Mouse (Mus musculus): ENCODE results near the gene Fbxo8. TPM values are rescaled to one million over a fixed set of nuclear protein-coding genes. Genes with fewer than 3 reads are reported as not detected.

The Fbxo8 gene
- polyA plus RNA-seq, 1 experiment from 2014 or later: 46.1 TPM

DNA sequence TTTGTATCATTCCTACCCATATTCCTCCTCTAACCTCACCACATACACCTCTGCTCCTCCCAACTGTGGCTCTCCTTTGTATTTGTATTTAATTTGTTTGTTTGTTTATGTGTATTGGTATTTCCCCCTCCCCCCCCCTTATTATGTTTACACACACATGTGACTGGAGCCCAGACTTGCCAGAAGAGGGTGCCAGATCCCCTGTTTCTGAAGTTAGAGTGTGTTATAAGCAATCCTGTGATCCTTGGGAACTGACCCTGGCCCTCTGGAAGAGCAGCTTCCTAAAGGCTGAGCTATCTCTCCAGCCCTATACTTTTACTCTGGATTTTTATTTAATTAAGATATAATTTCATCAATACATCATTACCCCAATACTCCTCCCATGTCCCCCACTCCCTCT, 32.0 kb downstream of the Fbxo8 start:
- DNase-seq (no peak), ATAC-seq (ENCODE audit: low FRiP score, low TSS enrichment) (no peak)
- H3K36me3 ChIP-seq (ENCODE audit: control insufficient read depth, insufficient read depth, low read length): no peaks in the 10 kb centered on the region
- H3K27ac ChIP-seq (replicated peaks; ENCODE audit: low read depth, low read length): no peak overlapping the region
- no peak overlapping the region for H3K4me2 ChIP-seq (ENCODE audit: low read length)
- no peak overlapping the region for H3K4me3 ChIP-seq (replicated peaks; ENCODE audit: low read depth, low read length)
- no peak overlapping the region for H3K9ac ChIP-seq (replicated peaks; ENCODE audit: low read length)
- H3K27me3 ChIP-seq (ENCODE audit: control insufficient read depth, insufficient read depth, low read length): no peaks in the 10 kb centered on the region
- no peaks in the 10 kb centered on the region for H3K4me1 ChIP-seq (ENCODE audit: control insufficient read depth, insufficient read depth, low read length)
- no peaks in the 10 kb centered on the region for H3K9me3 ChIP-seq (ENCODE audit: control insufficient read depth, low read length)

DNA sequence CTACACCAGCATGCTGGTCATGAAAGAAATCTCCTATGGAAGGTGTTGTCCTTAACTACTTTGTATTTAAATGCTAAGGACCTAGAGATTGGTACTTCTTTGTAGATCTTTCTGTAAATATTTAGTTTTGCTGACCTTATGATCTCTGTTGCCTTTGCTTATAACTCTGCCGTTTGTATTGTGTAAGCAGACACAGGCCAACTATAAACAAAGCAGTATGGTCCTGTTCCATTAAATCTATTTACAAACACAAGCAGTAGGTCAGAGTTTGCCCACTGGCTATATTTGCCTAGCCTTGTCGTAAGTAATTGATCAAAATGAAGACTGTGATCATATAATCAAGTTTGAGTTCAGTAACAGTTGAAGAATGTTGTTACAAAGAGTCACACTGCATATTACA, 38.1 kb downstream of the Fbxo8 start:
- H3K27ac ChIP-seq (replicated peaks; ENCODE audit: low read depth, low read length): no peak overlapping the region
- DNase-seq (no peak), ATAC-seq (ENCODE audit: low FRiP score, low TSS enrichment) (no peak)
- H3K4me1 ChIP-seq (ENCODE audit: control insufficient read depth, insufficient read depth, low read length): no peaks in the 10 kb centered on the region
- H3K4me2 ChIP-seq (ENCODE audit: low read length): no peak overlapping the region
- WGBS: 88% methylated on average over 2 of the region's 2 CpGs
- peaks cover 14% of the 10 kb centered on the region for H3K36me3 ChIP-seq (ENCODE audit: control insufficient read depth, insufficient read depth, low read length)
- H3K4me3 ChIP-seq (replicated peaks; ENCODE audit: low read depth, low read length): no peak overlapping the region
- H3K9me3 ChIP-seq (ENCODE audit: control insufficient read depth, low read length): no peaks in the 10 kb centered on the region
- no peaks in the 10 kb centered on the region for H3K27me3 ChIP-seq (ENCODE audit: control insufficient read depth, insufficient read depth, low read length)
- no peak overlapping the region for H3K9ac ChIP-seq (replicated peaks; ENCODE audit: low read length)

DNA sequence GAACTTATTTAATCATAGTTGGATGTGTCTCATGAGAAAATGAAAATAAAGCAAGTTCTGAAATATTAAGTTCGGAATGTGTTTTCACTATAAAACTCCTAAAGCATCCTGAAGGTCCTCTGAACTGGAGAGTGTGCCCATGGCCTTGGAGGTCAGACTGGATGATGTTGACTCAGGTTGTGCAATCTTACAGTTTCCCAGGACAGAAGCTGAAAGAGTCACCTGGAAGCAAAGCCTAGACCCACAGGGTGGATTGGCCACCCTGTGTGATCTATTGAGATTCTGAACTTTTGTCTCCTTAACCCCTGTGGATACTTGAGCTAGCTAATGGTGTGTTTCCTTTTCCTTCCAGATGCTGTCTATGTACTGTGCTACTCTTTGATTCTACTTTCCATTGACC, 40.2 kb downstream of the Fbxo8 start:
- Histone ChIP-seq H3K4me2 (ENCODE audit: low read length) (no peak overlapping the region), H3K4me3 (replicated peaks; ENCODE audit: low read depth, low read length) (no peak overlapping the region), H3K27ac (replicated peaks; ENCODE audit: low read depth, low read length) (no peak overlapping the region), H3K9ac (replicated peaks; ENCODE audit: low read length) (no peak overlapping the region), H3K27me3 (ENCODE audit: control insufficient read depth, insufficient read depth, low read length) (no peaks in the 10 kb centered on the region), H3K9me3 (ENCODE audit: control insufficient read depth, low read length) (no peaks in the 10 kb centered on the region), H3K4me1 (ENCODE audit: control insufficient read depth, insufficient read depth, low read length) (no peaks in the 10 kb centered on the region), H3K36me3 (ENCODE audit: control insufficient read depth, insufficient read depth, low read length) (peaks cover 14% of the 10 kb centered on the region)
- 97% methylated on average over 1 of the region's 1 CpGs for WGBS
- ATAC-seq (ENCODE audit: low FRiP score, low TSS enrichment) (no peak), DNase-seq (no peak)

DNA sequence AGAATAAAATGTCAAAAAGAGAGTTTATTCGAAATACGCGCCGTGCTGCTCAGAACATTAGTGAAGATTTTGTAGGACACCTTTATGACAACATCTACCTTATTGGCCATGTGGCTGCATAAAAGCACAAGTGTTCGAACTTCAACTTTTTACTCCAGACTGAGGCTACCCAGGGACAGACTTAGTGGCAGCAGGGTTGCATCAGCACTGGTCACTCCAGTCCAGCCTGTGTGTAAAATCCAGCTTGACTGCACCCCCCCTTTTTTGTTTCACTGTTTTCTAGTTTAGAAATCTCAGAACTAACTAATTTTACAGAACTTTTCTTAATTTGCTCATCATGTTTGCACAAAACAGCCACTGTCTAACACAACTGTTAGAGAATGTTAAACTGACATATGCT, 40.6 kb downstream of the Fbxo8 start:
- Histone ChIP-seq H3K4me2 (ENCODE audit: low read length) (no peak overlapping the region), H3K9ac (replicated peaks; ENCODE audit: low read length) (no peak overlapping the region), H3K9me3 (ENCODE audit: control insufficient read depth, low read length) (no peaks in the 10 kb centered on the region), H3K36me3 (ENCODE audit: control insufficient read depth, insufficient read depth, low read length) (peaks cover 14% of the 10 kb centered on the region), H3K4me1 (ENCODE audit: control insufficient read depth, insufficient read depth, low read length) (no peaks in the 10 kb centered on the region), H3K27me3 (ENCODE audit: control insufficient read depth, insufficient read depth, low read length) (no peaks in the 10 kb centered on the region), H3K27ac (replicated peaks; ENCODE audit: low read depth, low read length) (no peak overlapping the region), H3K4me3 (replicated peaks; ENCODE audit: low read depth, low read length) (no peak overlapping the region)
- WGBS: 97% methylated on average over 5 of the region's 5 CpGs
- DNase-seq: no peak
- ATAC-seq (ENCODE audit: low FRiP score, low TSS enrichment): no peak

DNA sequence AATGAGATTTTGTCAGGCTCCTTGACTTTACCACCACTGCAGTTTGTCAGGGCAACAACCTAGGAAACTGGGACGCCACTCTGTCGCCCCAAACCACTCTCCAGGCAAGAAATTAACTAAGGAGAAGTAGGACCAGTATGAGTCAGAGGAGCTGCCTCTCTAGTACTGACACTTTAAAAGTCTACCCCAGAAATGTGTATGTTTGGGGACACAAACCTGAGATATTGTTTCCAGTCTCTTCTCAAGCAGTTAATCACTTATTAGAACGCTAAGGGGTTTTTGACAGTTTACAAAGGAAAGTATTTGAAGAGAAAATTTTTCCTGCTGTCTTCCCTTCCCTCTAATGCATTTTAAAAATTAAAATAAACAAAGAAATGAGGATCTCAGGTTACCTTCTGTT, 55.6 kb downstream of the Fbxo8 start:
- ATAC-seq (ENCODE audit: low FRiP score, low TSS enrichment) (no peak), DNase-seq (no peak)
- no peak overlapping the region for H3K4me3 ChIP-seq (replicated peaks; ENCODE audit: low read depth, low read length)
- no peak overlapping the region for H3K9ac ChIP-seq (replicated peaks; ENCODE audit: low read length)
- no peaks in the 10 kb centered on the region for H3K36me3 ChIP-seq (ENCODE audit: control insufficient read depth, insufficient read depth, low read length)
- H3K9me3 ChIP-seq (ENCODE audit: control insufficient read depth, low read length): no peaks in the 10 kb centered on the region
- H3K4me1 ChIP-seq (ENCODE audit: control insufficient read depth, insufficient read depth, low read length): no peaks in the 10 kb centered on the region
- H3K27me3 ChIP-seq (ENCODE audit: control insufficient read depth, insufficient read depth, low read length): no peaks in the 10 kb centered on the region
- no peak overlapping the region for H3K27ac ChIP-seq (replicated peaks; ENCODE audit: low read depth, low read length)
- 62% methylated on average over 3 of the region's 3 CpGs for WGBS
- H3K4me2 ChIP-seq (ENCODE audit: low read length): no peak overlapping the region

DNA sequence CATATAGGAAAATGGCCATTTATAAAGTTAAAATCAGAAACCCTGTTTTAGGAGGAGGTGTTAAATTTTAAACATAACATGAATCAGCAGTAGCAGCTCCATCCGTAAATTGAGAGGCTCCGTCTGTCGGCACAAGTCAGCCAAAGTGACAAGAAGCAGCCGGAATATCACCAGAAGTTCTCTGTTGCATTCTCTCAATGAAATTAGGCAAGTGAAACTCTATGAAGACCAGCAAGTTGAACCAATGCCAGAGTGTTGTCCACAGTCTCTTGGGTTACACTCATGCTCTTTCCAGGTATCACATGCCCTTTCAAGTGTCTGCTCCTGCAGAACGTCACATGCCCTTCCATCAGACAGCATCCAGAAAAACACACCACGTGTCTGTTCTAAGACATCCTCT, 60.8 kb downstream of the Fbxo8 start:
- H3K4me3 ChIP-seq (replicated peaks; ENCODE audit: low read depth, low read length): no peak overlapping the region
- H3K27ac ChIP-seq (replicated peaks; ENCODE audit: low read depth, low read length): no peak overlapping the region
- no peaks in the 10 kb centered on the region for H3K27me3 ChIP-seq (ENCODE audit: control insufficient read depth, insufficient read depth, low read length)
- H3K9ac ChIP-seq (replicated peaks; ENCODE audit: low read length): no peak overlapping the region
- no peaks in the 10 kb centered on the region for H3K9me3 ChIP-seq (ENCODE audit: control insufficient read depth, low read length)
- no peaks in the 10 kb centered on the region for H3K4me1 ChIP-seq (ENCODE audit: control insufficient read depth, insufficient read depth, low read length)
- WGBS: 90% methylated on average over 6 of the region's 6 CpGs
- no peak for ATAC-seq (ENCODE audit: low FRiP score, low TSS enrichment)
- no peak overlapping the region for H3K4me2 ChIP-seq (ENCODE audit: low read length)
- H3K36me3 ChIP-seq (ENCODE audit: control insufficient read depth, insufficient read depth, low read length): no peaks in the 10 kb centered on the region
- DNase-seq: no peak

DNA sequence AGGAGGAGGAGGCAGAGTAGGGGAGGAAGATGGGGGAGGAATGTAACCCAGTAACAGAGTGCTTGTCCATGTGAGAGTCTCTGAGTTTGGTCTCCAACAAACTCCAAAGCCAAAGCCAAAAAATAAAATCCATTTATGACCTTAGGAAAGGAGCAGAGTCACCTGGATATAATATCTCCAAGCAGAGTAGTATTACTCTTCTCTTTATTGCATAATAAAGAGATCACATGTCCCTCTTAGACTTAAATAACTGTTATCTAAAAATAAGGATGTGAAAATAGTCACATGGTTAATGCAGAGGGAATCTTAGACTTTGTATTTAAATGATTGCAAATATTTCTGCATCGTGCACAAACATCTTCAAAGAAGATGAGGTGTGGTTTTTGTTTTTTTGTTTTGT, 63.3 kb downstream of the Fbxo8 start:
- Histone ChIP-seq H3K4me3 (replicated peaks; ENCODE audit: low read depth, low read length) (no peak overlapping the region), H3K4me2 (ENCODE audit: low read length) (no peak overlapping the region), H3K27me3 (ENCODE audit: control insufficient read depth, insufficient read depth, low read length) (peaks cover 6% of the 10 kb centered on the region; the same call in 1 of the 2 replicates), H3K9ac (replicated peaks; ENCODE audit: low read length) (no peak overlapping the region), H3K36me3 (ENCODE audit: control insufficient read depth, insufficient read depth, low read length) (no peaks in the 10 kb centered on the region), H3K27ac (replicated peaks; ENCODE audit: low read depth, low read length) (no peak overlapping the region), H3K4me1 (ENCODE audit: control insufficient read depth, insufficient read depth, low read length) (no peaks in the 10 kb centered on the region), H3K9me3 (ENCODE audit: control insufficient read depth, low read length) (no peaks in the 10 kb centered on the region)
- 90% methylated on average over 1 of the region's 1 CpGs for WGBS
- no peak for ATAC-seq (ENCODE audit: low FRiP score, low TSS enrichment)
- DNase-seq: no peak

DNA sequence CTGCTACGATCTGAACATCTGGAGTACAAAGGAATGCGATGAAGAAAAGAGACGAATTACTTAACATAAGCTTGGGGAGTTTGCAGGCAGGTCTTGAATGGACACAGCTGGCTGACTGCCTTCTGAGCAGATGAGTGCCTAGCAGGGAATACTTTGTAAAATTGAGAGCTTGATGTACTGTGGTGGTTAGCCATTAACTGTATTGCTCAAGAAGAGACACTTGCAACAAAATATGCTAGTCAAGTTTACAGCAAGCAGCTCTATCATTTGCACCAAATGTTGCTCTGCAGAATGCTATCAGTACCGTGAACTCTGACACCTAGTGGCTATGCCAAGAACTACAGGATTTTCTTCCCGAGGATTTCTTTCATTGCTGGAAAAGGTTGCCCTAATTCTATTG, 64.1 kb downstream of the Fbxo8 start:
- Histone ChIP-seq H3K9ac (replicated peaks; ENCODE audit: low read length) (no peak overlapping the region), H3K4me2 (ENCODE audit: low read length) (no peak overlapping the region), H3K36me3 (ENCODE audit: control insufficient read depth, insufficient read depth, low read length) (no peaks in the 10 kb centered on the region)

DNA sequence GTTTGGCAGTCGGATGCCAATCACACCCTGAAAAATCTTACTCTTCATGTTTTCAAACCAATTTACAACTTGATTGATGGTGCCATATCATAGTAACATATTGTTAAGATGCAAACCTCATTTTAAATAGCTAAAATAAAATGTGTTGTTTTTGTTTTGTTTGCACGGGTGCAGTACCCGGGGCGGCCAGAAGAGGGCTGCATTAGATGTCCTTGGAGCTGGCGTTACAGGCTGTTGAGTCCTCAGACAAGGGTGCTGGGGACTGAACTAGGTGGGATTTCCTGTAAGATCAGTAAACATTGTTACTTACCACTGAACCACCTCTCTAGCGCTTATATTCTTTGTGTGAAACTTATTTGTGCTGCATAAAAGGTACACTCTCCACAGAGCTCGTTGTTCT, 65.4 kb downstream of the Fbxo8 start:
- no peak overlapping the region for H3K27ac ChIP-seq (replicated peaks; ENCODE audit: low read depth, low read length)
- H3K4me2 ChIP-seq (ENCODE audit: low read length): no peak overlapping the region
- H3K9me3 ChIP-seq (ENCODE audit: control insufficient read depth, low read length): no peaks in the 10 kb centered on the region
- H3K4me1 ChIP-seq (ENCODE audit: control insufficient read depth, insufficient read depth, low read length): 0 out of 2 replicates have a peak, but pooled peaks cover 3% of the 10 kb centered on the region
- H3K27me3 ChIP-seq (ENCODE audit: control insufficient read depth, insufficient read depth, low read length): peaks cover 23% of the 10 kb centered on the region
- no peak overlapping the region for H3K4me3 ChIP-seq (replicated peaks; ENCODE audit: low read depth, low read length)
- 31% methylated on average over 7 of the region's 7 CpGs for WGBS
- no peaks in the 10 kb centered on the region for H3K36me3 ChIP-seq (ENCODE audit: control insufficient read depth, insufficient read depth, low read length)
- DNase-seq: peak; percentile 42
- ATAC-seq (ENCODE audit: low FRiP score, low TSS enrichment): no peak
- no peak overlapping the region for H3K9ac ChIP-seq (replicated peaks; ENCODE audit: low read length)

More for the DNA sequence above, 64.1 kb downstream of the Fbxo8 start:
- no peaks in the 10 kb centered on the region for H3K9me3 ChIP-seq (ENCODE audit: control insufficient read depth, low read length)
- DNase-seq (peak; percentile 90), ATAC-seq (ENCODE audit: low FRiP score, low TSS enrichment) (peak; percentile 40; the same call in 1 of the 2 replicates)
- H3K4me1 ChIP-seq (ENCODE audit: control insufficient read depth, insufficient read depth, low read length): no peaks in the 10 kb centered on the region
- under 1% methylated on average over 5 of the region's 5 CpGs for WGBS
- H3K27ac ChIP-seq (replicated peaks; ENCODE audit: low read depth, low read length): no peak overlapping the region
- peaks cover 11% of the 10 kb centered on the region for H3K27me3 ChIP-seq (ENCODE audit: control insufficient read depth, insufficient read depth, low read length)
- H3K4me3 ChIP-seq (replicated peaks; ENCODE audit: low read depth, low read length): no peak overlapping the region

Data from midbrain, embryonic 14.5 days (tissue).